ENCODE assay signal across 12 mouse cellular contexts in the genomic region with DNA sequence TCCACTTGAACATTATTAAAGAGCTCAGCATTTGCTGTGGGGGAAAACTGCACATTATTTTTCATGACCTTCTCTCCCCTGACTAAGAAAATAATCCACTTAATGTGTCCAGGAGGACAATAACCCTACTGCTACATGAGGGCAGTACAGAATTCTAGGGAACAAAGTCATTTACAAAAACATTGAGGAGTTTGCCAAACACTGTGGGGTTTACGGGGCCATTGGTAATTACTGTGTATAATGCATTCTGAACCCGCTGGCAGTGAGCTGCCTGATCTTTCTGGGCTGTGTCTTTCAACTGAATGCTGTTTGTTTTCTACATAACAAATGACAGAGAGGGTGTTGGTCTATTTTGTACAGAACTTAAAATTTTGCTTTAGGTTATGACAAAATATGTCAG.
"Had no signal": no experiment of that assay in that cellular context is flagged by ENCODE, and none has a peak within 500 bp of the region (broad histone marks: within the 10 kb centered on the region; RNA-seq: fewer than 3 reads in every experiment).

No protein-coding gene starts in this region.

- DNase-seq: kidney, adult 8-10 months; kidney, postnatal 10 days; lung, postnatal 14 days; right cerebral cortex, postnatal 14 days; thymus, postnatal 36 days had no signal

- H3K4me2 ChIP-seq: limb, embryonic 15.5 days; liver, embryonic 12.5 days; lung, embryonic 15.5 days had no signal

- H3K4me1 ChIP-seq: limb, embryonic 15.5 days; liver, embryonic 12.5 days; lung, embryonic 15.5 days; megakaryocyte, embryonic 14.5 days had no signal

- ATAC-seq: intestine, embryonic 16.5 days; liver, embryonic 12.5 days had no signal

- H3K9me3 ChIP-seq: limb, embryonic 15.5 days; liver, embryonic 12.5 days; lung, embryonic 15.5 days; megakaryocyte, embryonic 14.5 days had no signal

- H3K9ac ChIP-seq: limb, embryonic 15.5 days; liver, embryonic 12.5 days; lung, embryonic 15.5 days had no signal

- H3K36me3 ChIP-seq: limb, embryonic 15.5 days; liver, embryonic 12.5 days; lung, embryonic 15.5 days had no signal

- H3K27ac ChIP-seq: left cerebral cortex, adult 2 months; limb, embryonic 15.5 days; liver, embryonic 12.5 days; lung, embryonic 15.5 days; macrophage had no signal

- H3K27me3 ChIP-seq: limb, embryonic 15.5 days; liver, embryonic 12.5 days; lung, embryonic 15.5 days; megakaryocyte, embryonic 14.5 days had no signal

- H3K4me3 ChIP-seq: left cerebral cortex, adult 2 months; limb, embryonic 15.5 days; liver, embryonic 12.5 days; lung, embryonic 15.5 days; megakaryocyte, embryonic 14.5 days had no signal
